Mouse (Mus musculus) heart, postnatal 14 days (tissue): ENCODE measurements around the gene Itgb8. TPM values are rescaled to one million over a fixed set of nuclear protein-coding genes. Genes with fewer than 3 reads are reported as not detected.

Source experiments
- DNase-seq, 2 experiments: peaks; one replicate each; pipeline ENCODE4 v3.0.0; 2021 to 2022
- intact Hi-C: fragments of 180-260 bp; cut with DNase I; formaldehyde crosslinking; loops from one replicate; pipeline ENCODE4 v1.15.1; 2025
- long read RNA-seq, 2 experiments: library from polyadenylated mRNA; stranded (forward); transcript quantifications; one replicate each; pipeline ENCODE4 v2.0.0; 2021
- total RNA-seq, 2 experiments: library from RNA; stranded (reverse); gene quantifications; 2 replicates each; pipeline ENCODE4 v1.2.3; 2021

Itgb8 gene
- 1 to 10 TPM; 1.8 to 2.3 TPM for total RNA-seq
- long read RNA-seq, experiment 1: 0 reads
- long read RNA-seq, experiment 2: 0 reads

GRCm38 (mm10) chr12:119238696-119239415, at the start of gene Itgb8:
Gene Itgb8, minus strand, starts transcription at chr12:119238802.
- DNase-seq: peak; percentile 71 to 74

GRCm38 (mm10) chr12:119276282-119276681, 37.7 kb upstream of the Itgb8 start:
- no peak for DNase-seq
- intact Hi-C loops: no loop called here

More at GRCm38 (mm10) chr12:119238696-119239415, at the start of gene Itgb8:
- intact Hi-C loops: loop anchor here (10.0 kb wide), 1 partner anchor 164 kb away; no protein-coding TSS in a partner anchor

DNA sequence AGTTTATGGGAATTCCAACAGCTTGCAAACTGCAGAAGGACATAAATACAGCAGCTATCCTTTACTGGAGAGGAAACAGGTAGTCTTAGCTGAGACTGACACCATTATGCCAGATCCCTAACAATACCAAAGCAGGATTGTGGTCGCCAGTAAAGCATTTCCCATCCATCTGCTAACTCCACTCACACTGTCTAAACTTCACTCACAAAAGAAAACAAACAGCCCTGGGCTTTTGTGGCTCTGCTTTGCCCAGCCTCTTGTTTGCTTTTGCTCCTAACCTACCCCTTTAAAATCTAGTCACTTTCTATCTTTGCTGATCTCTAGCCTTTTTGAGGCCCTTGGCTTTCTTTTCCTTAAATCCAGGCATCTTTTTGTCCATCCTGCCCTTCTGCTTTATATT, 35.0 kb upstream of the Itgb8 start:
- intact Hi-C loops: no loop called here
- DNase-seq: no peak

- DNase-seq: no peak
- intact Hi-C loops: no loop called here
Observed at GRCm38 (mm10) chr12:119271964-119272363, 33.4 kb upstream of the Itgb8 start.

- DNase-seq: no peak
- intact Hi-C loops: no loop called here
Observed at GRCm38 (mm10) chr12:119270036-119270435, 31.4 kb upstream of the Itgb8 start.

DNA sequence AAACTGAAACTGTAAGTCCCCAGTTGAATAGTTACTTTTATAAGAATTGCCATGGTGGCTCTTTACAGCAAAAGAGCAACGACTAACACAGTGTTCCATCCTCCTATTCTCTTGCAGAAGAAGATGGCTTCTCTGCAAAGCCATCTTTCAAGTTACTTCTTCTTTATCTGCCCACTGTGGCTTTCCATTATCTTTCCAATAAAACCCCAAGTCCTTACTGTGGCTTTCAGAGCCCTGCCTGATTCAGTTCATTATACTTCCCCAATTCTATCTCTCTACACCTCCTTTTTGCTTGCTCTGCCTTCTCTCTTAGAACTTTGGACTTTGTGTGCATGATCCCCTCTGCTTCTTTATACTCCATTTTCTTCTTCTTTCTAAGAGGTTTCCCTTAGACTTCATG, 30.1 kb upstream of the Itgb8 start:
- no peak for DNase-seq

DNA sequence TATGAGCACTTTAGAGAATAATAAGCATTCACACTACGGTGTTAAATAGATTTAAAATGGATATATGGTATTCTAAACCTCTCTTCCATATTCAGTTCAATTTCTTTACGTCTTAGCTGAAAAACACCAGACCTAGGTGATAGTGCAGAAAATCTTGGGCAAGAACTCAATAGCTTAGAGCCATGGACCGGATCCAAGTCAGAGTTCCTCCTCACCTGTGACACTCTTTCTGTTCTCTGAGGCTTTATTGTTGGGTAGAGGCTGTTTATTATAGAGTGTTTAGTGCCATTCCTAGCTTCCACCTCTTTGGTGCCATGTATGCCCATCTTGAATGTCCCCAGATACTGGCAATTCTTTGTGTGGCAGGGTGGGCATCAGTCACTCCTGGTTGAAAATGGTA, 25.9 kb upstream of the Itgb8 start:
- intact Hi-C loops: no loop called here
- no peak for DNase-seq

More for the DNA sequence above, 30.1 kb upstream of the Itgb8 start:
- intact Hi-C loops: no loop called here

DNA sequence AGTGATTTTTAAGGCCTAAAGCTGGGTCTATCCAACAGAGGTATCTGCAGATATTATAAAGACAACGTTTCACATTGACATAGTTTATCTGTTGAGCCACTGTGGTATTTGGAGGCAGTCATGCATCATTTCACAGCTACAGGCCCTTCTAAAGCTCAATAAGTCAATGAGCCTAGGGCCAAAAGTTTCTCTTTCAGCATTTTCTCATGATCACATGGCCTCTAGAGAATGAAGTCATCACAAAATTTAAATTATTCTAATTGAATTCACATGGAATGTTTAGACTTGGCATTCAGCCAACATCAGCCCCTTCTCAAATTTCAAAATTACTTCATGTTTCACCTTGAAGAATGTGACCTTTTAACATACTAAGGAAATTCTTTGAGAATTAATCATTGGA, 10.0 kb upstream of the Itgb8 start:
- no peak for DNase-seq
- intact Hi-C loops: no loop called here

- intact Hi-C loops: no loop called here
Observed at GRCm38 (mm10) chr12:119241071-119241470, 2.5 kb upstream of the Itgb8 start.

DNA sequence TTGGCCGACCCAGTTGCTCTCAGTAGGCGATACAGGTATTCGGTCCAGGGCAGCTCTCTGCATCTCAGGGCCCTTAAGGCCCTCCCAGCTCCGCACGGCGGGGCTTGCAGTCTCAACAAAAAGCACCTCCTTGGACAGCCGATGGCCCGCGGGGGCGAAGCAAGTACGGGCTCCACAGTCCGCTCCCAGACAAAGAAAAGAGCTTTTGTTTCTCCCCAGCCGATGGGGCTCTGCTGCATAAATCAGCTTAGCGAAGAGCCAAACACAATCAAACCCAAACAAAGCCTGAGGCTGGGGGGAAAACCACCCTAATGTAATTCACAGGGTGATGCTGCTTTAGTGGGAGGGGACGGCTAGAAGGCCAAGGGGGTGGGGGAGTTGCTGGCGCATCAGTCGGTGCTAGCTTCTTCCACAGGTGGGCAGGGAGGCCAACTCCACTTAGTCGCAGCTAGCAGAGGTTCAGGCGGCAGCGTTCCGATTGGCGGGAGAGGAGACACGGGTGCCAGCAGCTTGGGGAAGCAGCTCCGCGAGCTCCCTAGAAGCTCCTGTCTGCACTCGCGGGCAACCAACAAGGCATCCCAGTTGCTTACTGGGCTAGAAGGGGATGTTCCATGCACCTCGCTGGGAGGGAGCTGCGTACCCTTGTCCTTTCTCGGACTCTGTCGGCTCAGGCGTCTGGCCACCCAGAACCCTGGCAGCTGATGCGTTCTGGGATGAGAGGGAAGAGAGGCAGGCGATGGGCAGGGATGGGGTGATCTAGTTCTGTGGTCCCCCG, 494 bp downstream of the Itgb8 start:
- peak; percentile 46 to 51 for DNase-seq
- intact Hi-C loops: loop anchor here (10.0 kb wide), 1 partner anchor 163 kb away; no protein-coding TSS in a partner anchor

More at GRCm38 (mm10) chr12:119241071-119241470, 2.5 kb upstream of the Itgb8 start:
- DNase-seq: no peak

- intact Hi-C loops: loop anchor here (10.0 kb wide), 1 partner anchor 163 kb away; no protein-coding TSS in a partner anchor
- DNase-seq: no peak
Observed at GRCm38 (mm10) chr12:119237241-119237920, 1.2 kb downstream of the Itgb8 start.

- intact Hi-C loops: loop anchor here (10.0 kb wide), 1 partner anchor 157 kb away; no protein-coding TSS in a partner anchor
- DNase-seq: no peak
Observed at GRCm38 (mm10) chr12:119231831-119232230, 6.8 kb downstream of the Itgb8 start.

DNA sequence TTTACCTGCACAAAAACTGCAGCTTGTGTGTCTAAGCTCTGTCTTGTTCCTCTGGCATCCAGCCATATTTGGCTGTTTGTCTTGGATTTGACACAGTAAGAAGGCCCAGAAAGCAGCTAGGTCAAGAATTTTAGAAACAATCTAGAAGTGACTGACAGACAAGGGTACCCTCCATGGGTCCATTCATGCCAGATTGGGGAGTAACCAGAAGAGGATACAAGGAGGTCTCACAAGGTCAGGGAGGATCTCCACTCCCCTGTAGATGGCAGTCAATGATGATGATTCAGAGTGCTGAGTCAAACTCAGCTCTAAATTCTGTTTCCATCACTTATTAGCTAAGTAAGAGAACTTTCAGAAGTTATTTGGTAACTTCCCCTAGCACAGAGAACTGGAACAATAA, 8.2 kb downstream of the Itgb8 start:
- peak in 1 of 2 experiments; percentile 16 for DNase-seq
- intact Hi-C loops: loop anchor here (10.0 kb wide), 1 partner anchor 156 kb away; no protein-coding TSS in a partner anchor

DNA sequence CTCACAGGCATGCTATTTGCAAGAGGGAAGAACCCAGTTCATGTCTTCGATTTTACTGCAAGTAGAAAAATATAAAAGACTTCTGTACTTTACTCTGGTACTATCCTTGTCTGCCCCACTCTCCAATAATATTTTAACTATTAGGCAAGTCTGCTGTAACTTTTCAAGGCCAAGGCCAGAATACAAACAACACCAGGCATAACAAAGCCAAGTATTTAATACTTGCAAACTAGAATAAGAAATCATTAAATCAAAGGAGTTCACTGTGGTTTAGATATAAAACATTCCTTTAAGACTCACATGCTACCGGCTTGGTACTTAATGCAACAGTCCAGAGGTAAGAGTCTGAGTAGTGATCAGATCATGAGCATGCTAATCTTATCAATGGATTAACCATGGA, 9.0 kb downstream of the Itgb8 start:
- DNase-seq: no peak
- intact Hi-C loops: no loop called here

GRCm38 (mm10) chr12:119227898-119228297, 10.7 kb downstream of the Itgb8 start:
- intact Hi-C loops: no loop called here
- DNase-seq: no peak

DNA sequence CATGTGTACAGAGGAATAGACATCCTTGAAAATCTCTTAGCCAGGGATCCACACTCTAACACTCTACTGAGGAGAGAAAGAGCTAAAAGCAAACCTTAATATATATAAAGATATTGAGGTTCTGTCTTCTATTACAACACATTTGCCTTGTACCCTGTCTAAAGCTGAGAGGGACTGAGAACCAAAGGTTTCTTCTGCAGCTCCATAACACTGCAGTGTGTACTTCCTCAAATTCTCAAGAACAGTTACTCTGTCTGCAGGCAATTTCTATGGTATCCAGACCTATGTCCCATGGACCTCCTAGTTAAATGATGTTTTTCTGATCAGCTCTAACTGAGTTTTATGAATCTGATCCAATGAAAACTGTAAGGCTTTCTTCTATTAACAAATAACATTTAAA, 13.9 kb downstream of the Itgb8 start:
- intact Hi-C loops: no loop called here
- DNase-seq: no peak

DNA sequence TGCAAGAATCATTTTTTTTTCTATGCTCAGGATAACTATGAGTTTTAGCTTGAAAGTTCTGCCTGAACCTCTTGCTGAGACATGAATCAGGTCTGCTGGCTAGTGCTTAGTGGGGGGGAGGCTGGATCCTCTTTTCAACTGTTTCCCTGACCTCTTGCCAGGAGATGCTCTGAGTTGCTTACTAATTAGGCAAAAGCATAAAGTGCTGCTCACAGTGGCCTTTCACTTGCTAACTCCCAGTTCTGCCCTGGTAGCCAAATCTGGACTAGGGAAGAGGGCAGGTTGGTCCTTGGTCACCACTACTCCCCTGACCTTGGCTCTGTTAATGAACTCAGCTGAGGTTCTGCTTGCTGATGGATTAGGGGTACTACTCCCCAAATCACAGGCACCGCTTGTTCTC, 19.2 kb downstream of the Itgb8 start:
- intact Hi-C loops: no loop called here
- no peak for DNase-seq

DNA sequence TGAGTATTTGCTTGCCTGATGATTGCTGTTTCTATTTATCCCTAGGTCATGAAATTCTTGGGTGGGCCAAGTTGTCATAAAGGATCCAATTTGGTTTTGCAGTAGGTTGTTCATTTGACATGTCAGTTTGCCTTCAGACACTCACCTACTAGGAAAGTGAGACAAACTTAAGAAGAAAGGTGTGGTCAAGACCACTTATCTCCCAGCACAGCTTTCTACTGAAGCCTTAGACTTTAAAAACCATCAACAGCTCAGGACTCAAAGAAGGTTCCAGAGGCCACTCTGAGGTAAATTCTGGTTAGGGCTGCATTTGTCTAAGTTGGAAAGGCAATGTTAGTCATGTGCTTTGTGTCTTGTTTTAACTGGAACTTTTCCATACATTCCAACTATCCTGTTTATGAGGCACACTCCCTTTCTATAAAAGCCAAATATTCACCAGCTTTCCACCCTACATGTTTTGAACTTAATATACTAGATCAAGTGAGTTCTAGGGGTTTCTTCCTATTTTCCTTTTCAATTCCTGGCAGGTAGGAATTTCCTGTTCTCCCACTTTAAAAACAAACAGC, 20.8 kb downstream of the Itgb8 start:
- DNase-seq: no peak
- intact Hi-C loops: no loop called here

- intact Hi-C loops: no loop called here
- DNase-seq: no peak
Observed at GRCm38 (mm10) chr12:119215225-119215624, 23.4 kb downstream of the Itgb8 start.

DNA sequence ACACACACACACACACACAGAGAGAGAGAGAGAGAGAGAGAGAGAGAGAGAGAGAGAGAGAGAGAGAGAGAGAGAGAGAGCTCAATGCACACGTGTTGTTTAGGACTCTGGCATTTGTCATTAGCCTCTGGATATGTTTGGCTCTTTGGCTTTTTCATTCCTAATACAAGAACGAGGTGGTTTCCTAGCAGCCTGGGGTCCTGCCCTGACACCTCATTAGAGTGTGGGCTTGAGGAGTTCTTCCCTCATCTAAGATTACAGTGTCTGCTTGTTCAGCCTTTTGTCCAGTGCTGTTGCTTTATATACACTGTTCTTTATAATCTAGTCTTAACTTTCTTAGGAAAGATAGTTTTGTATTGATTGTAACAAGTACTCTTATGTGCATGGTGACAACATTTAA, 27.1 kb downstream of the Itgb8 start:
- intact Hi-C loops: no loop called here
- no peak for DNase-seq
